Mouse (Mus musculus) spleen, postnatal 36 days (tissue): ENCODE measurements around the gene Hoxd4.

Experiments used
- DNase-seq, 2 experiments: peaks; one replicate each; pipeline ENCODE4 v3.0.0; 2022; ENCODE audit warnings: low spot score in 2 of 2, mixed read lengths in 1 of 2

Hoxd4 gene

GRCm38 (mm10) chr2:74692808-74693431 lies 18.8 kb upstream of the Hoxd4 start:
- no peak for DNase-seq

DNA sequence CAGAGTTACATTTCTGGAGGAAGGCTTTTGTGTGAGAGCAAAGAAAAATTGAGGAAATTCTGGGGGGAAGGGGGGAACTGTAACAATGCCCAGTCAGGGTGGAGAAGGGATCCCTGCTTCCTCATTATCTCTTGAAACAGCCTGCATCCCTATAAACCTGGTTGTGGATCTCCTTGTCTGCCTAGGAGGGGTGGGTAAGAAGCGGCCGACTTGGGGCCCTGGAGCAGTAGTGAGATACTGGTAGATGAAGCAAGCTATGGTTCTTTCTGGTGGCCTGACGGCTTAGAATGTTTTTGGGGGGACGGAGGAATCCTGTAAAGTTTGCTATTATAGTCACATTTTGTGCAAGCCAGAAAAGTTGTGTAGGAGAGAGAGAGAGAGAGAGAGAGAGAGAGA lies 18.3 kb upstream of the Hoxd4 start:
- no peak for DNase-seq

DNA sequence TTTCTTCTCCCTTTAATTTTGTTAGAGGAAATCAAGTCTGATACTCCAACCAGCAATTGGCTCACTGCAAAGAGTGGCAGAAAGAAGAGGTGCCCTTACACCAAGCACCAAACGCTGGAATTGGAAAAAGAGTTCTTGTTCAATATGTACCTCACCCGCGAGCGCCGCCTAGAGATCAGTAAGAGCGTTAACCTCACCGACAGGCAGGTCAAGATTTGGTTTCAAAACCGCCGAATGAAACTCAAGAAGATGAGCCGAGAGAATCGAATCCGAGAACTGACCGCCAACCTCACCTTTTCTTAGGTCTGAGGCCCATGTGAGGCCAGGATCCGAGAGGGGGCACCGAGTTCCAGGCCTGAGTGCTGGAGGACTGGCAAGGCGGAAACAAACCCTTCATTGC lies 17.7 kb upstream of the Hoxd4 start:
- DNase-seq: no peak

DNA sequence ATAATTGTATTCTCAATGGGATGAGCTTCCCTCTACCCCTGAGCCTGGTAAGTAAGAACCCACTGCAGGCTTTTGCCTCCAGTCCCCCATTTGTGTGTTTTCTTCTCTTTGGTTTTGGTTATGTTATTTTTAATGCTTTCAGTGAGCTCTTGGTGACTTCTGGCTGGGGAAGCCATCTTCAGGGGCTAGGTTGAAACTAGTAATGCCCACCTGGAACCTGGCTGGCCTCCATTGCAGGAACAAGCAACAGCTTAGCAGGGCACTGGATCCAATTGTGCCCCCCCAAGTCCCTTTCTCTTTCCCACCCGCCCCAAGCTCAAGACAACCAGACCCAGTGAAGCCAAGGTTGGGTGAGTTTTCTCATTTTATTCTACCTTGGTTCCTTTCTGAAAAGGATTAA lies 16.3 kb upstream of the Hoxd4 start:
- DNase-seq: no peak

DNA sequence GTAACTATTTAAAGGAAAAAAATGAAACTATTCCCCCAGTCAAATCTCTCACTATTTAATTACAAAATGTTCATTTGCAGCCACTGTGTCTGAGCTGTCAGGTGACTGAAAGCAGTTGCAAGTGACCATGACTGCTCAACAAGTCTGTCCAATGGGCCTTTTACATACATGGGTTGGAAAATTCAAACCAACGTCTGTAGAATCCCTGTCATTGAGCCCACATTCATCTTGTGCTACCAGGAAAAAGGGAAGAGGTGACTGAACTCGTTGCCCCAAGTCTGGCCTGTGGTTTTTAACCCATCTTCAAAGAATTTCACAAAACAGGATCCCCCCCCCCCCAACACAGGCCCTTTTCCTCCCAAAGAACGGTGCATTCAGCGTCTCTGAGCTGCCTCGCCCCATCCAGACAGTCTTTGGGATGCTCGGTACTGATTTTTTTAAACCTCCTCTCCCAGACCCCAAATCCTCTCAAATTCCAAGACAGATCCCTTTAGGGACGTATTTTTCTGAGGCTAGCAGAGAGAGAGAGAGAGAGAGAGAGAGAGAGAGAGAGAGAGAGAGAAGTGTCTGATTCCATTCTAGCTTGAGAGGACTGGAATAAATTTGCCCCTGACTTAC lies 15.8 kb upstream of the Hoxd4 start:
- DNase-seq: no peak

GRCm38 (mm10) chr2:74696442-74697335 lies 15.0 kb upstream of the Hoxd4 start:
- no peak for DNase-seq

GRCm38 (mm10) chr2:74697567-74698121 lies 14.1 kb upstream of the Hoxd4 start, which contains the start of gene Hoxd9:
Gene Hoxd9, plus strand, starts transcription at chr2:74697727.
- DNase-seq: no peak

DNA sequence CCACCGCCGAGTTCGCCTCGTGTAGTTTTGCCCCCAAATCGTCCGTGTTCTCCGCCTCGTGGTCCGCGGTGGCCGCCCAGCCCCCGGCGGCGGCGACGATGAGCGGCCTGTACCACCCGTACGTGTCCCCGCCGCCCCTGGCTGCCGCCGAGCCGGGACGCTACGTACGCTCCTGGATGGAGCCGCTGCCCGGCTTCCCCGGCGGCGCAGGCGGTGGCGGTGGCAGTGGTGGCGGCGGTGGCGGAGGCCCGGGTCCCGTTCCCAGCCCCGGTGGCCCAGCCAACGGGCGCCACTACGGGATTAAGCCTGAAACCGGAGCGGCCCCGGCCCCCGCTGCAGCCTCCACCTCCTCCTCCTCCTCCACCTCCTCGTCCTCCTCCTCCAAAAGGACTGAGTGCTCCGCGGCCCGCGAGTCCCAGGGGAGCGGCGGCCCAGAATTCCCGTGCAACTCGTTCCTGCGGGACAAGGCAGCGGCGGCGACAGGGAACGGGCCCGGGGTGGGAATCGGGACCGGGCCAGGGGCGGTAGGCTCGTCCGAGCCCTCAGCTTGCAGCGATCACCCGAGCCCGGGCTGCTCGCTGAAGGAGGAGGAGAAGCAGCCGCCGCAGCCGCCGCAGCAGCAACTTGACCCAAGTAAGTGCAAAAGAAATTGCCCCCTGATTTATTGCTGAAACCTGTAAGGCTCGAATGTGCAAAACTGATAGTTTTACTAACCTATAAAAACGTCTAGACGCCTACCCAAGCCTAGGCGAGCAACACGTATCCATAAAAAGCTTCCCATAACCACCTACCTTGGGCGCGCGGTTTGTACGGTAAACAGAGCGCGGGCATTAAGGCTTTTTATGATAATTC lies 13.3 kb upstream of the Hoxd4 start:
- DNase-seq: no peak

DNA sequence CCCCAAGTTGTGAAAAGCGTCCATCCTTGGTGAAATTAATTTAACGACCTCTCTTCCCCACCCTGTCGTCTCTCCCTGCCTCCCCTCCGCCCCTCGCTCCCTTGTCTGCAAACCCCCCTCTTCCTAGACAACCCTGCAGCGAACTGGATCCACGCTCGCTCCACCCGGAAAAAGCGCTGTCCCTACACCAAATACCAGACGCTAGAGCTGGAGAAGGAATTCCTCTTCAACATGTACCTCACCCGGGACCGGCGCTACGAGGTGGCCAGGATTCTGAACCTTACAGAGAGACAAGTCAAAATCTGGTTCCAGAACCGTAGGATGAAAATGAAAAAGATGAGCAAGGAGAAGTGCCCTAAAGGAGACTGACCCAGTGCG lies 12.7 kb upstream of the Hoxd4 start:
- DNase-seq: no peak

DNA sequence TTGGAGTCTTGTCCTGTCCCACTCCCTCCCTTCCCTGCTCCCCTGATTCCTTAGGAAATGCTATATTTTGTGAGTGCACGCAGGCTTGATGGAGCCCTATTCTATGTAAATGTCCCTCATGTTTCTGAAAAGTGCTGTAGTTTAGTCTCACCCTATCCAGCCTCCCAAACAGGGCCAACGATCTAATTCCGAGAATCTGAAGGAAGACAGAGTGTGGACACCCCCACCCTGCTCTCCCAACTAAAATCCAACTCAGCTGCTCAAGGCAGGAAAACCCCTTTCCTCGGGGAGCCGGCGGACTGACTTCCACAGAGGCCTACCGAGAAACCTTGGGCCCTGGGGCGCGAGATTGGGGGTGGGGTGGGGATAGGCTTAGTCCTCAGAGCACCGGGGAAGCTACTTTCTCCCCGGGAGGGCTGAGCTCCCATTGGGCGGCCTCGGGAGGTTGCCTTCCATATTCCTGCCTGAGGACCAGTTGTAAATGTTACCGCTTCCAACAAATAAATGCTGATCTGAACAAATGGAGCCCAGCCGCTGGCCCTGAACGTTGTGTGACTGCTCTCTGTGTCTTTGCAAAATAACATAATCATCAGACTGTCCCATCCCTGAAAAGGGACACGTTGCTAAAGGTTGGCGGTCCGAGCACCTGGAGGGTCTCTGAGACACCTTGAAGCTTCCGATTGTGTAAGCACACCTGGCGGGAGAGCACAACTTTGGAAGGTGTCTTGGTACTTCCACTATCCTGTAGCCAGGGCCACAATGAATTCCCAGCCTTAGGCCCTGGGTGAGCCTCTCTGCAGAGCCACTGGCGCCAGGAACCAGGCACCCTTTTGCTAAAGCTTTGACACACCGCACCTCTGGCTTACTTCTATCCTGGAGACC lies 11.8 kb upstream of the Hoxd4 start:
- no peak for DNase-seq

GRCm38 (mm10) chr2:74700546-74701112 lies 11.1 kb upstream of the Hoxd4 start:
- no peak for DNase-seq

- peak in 1 of 2 experiments; percentile 9 for DNase-seq
Observed at GRCm38 (mm10) chr2:74701949-74702819, 9.5 kb upstream of the Hoxd4 start.

DNA sequence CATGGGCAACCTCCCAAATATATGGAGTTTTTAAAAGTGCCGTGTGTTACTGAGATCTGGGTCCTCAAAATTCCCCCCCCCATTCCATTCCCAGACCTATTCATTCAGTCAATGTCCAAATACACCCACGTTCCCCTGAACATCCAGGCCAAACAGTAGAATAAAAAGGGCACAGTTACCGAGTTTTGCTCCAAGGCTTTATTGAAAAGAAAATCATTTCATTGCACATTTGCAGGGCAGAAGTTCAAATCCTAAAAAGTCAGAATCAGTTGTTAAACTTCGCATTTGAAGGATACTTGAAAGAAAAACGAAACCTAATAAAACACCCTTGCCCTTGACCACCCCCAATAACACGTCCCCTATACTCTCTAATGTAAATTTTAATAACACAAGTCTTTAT lies 8.9 kb upstream of the Hoxd4 start:
- DNase-seq: no peak

- DNase-seq: no peak
Observed at GRCm38 (mm10) chr2:74703317-74703716, 8.4 kb upstream of the Hoxd4 start.

- DNase-seq: no peak
Observed at GRCm38 (mm10) chr2:74703720-74704392, 7.9 kb upstream of the Hoxd4 start.

- DNase-seq: no peak
Observed at GRCm38 (mm10) chr2:74704393-74704998, 7.2 kb upstream of the Hoxd4 start, which contains the start of gene Hoxd8. Gene Hoxd8, plus strand, starts transcription at chr2:74704615.

DNA sequence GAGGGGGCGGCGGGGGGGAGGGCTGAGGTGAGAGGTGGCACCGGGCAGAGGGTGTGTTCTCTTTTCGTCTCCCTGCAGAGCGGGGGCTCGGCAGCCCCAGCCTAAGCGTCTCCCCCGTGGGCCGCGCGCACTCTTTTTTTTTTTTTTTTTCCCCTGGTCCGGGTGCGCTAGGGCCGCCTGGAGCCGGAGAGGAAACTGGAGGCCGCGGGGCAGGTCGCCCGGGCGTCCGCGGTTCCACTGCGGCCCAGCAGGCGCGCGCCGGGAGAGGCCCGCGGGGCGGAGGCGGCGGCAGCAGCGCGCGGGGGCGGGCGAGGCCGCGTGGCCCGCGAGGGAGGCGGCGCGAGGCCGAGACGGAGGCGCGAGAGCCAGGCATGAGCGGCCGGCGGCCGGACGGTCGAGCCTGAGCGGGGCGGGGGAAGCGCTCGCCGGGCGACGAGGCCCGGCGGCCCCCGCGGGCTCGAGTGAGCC lies 6.7 kb upstream of the Hoxd4 start:
- no peak for DNase-seq
